Mouse (Mus musculus) bone marrow macrophage, adult 2 months (primary cell): Measurements from ENCODE around the gene Csf2rb. TPM values are rescaled to one million over a fixed set of nuclear protein-coding genes. Genes with fewer than 3 reads are reported as not detected.
"Not testable (repeated sequence)": the region's sequence is repeated elsewhere in the genome, so short reads cannot be mapped to it uniquely, and the experiment has no call there.

ENCODE experiments used
- H3K27ac ChIP-seq: 2 replicates; pipeline ENCODE4 v1.5.1; 2012; ENCODE audit warnings: low read depth, low read length; ENCODE audit not compliant: insufficient read depth
- H3K4me1 ChIP-seq: 2 replicates; pipeline ENCODE4 v1.6.1; 2012; ENCODE audit warnings: low read length; ENCODE audit not compliant: control insufficient read depth, insufficient read depth
- H3K4me3 ChIP-seq: 2 replicates; pipeline ENCODE4 v1.5.1; 2012; ENCODE audit warnings: mild to moderate bottlenecking, low read length, moderate library complexity; ENCODE audit not compliant: insufficient read depth
- CTCF ChIP-seq: IDR thresholded peaks from 2 replicates; pipeline ENCODE4 v1.5.1; 2012; ENCODE audit warnings: low read depth, mild to moderate bottlenecking, low read length, moderate library complexity
- POLR2A ChIP-seq: IDR thresholded peaks from 2 replicates; pipeline ENCODE4 v1.6.1; 2012; ENCODE audit warnings: mild to moderate bottlenecking, low read depth, low read length, borderline replicate concordance
- polyA plus RNA-seq: library from polyadenylated mRNA; stranded (reverse); fragments of >200 nt; gene quantifications from 2 replicates; pipeline ENCODE4 v1.2.4, GENCODE M21; 2012; ENCODE audit not compliant: missing spikeins, insufficient read depth, insufficient read length

Csf2rb gene
- polyA plus RNA-seq: 161 and 193 TPM in 2 replicates

DNA sequence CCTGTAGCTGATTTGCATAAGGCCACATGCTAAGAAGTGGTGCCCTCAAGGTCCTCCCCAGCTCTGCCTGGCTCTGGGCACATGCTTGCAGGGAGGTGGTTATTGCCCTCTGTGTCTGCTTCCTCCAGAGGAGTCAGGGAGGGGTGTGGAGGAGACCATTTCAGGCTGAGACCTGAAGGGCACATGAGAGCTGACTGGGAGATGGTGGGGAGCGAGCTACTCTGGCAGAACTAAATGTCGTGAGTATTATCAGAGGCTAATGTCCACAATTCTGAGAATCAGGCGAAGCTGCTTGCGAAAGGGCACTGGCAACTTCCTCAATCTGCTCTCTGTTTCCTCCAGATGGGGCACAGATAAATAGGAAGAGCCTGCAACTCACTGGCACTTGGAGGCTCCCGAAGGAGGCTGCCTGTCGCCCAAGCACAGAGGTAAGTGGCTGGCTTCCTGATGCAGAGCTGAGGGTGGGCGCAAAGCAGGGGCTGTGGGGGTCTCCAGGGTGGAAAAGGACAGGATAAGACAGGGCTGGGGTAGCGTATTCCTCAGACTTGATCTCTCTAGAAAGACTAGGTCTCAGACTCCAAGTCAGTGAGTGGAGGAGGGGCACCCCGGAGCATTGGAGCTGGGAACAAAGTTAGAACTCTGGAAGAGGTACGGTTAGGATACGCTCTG is at the start of gene Csf2rb:
Gene Csf2rb, plus strand, starts transcription at position 82 of the 669 bp plus-strand sequence.
- Histone ChIP-seq H3K4me1 (peaks cover 58% of the 10 kb centered on the region), H3K27ac (peak within 1 kb of the TSS; percentile 87), H3K4me3 (peak within 1 kb of the TSS; percentile 72)
- TF ChIP-seq CTCF: no peak
- peak; percentile 90 for TF ChIP-seq POLR2A

DNA sequence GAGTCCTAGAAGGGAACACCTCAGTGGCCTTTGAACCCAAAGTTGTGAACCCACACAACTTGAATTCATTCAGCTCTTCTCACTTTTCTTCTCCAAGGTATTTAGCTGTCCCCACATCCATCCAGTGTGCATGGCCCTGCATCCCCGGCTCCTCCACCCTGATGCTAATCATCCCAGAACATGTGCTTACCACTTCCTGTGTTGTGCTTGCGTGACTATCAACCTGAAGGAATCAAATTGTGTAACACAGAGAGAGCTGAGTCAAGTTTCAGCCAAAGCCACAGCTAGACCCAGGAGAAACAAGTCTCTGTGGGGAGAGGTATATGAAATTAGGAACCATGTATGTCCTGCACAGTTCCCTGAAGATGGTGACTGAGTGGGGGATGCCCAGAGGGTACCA is 47.2 kb upstream of the Csf2rb start:
- peaks cover 6% of the 10 kb centered on the region; the same call in 1 of the 2 replicates for H3K4me1 ChIP-seq

GRCm38 (mm10) chr15:78287941-78288340 is 37.6 kb upstream of the Csf2rb start:
- Histone ChIP-seq H3K27ac (no peak overlapping the region), H3K4me1 (no peaks in the 10 kb centered on the region), H3K4me3 (no peak overlapping the region)
- TF ChIP-seq CTCF: no peak
- TF ChIP-seq POLR2A: no peak

More for the DNA sequence above, 47.2 kb upstream of the Csf2rb start:
- TF ChIP-seq CTCF: no peak
- TF ChIP-seq POLR2A: no peak
- Histone ChIP-seq H3K4me3 (no peak overlapping the region), H3K27ac (no peak overlapping the region)

- H3K4me3 ChIP-seq, H3K27ac ChIP-seq, H3K4me1 ChIP-seq: not testable (repeated sequence)
Observed at GRCm38 (mm10) chr15:78289775-78290174, 35.8 kb upstream of the Csf2rb start.

- H3K4me3 ChIP-seq, H3K27ac ChIP-seq: not testable (repeated sequence)
- H3K4me1 ChIP-seq: peaks cover 14% of the 10 kb centered on the region
Observed at GRCm38 (mm10) chr15:78293228-78293627, 32.3 kb upstream of the Csf2rb start.

DNA sequence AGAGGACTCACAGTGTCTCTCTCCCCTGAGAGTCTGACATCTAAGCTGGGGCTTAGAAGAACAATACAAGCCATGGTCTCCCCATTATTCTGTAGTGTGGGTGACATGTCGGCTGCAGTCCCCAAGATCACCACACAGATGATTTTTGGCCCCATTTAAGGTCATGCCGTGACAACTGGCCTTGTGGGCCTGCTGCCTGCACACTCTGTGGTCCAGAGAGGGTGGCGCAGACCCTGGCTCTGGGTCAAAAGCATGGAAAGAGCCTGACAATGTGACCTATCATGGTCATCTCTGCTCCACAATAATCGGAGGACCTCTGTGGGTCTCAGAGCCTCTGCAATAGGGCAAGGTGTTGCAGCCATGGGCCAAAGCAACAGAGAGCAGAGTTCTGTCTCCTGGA is 31.8 kb upstream of the Csf2rb start:
- TF ChIP-seq POLR2A (no peak), CTCF (no peak)
- no peak overlapping the region for H3K4me3 ChIP-seq
- peaks cover 19% of the 10 kb centered on the region for H3K4me1 ChIP-seq
- H3K27ac ChIP-seq: no peak overlapping the region

GRCm38 (mm10) chr15:78298558-78298957 is 27.0 kb upstream of the Csf2rb start:
- peaks cover 50% of the 10 kb centered on the region for H3K4me1 ChIP-seq

GRCm38 (mm10) chr15:78299641-78300040 is 25.9 kb upstream of the Csf2rb start:
- peak overlapping the region; percentile 84 for H3K27ac ChIP-seq
- no peak overlapping the region for H3K4me3 ChIP-seq
- H3K4me1 ChIP-seq: peaks cover 55% of the 10 kb centered on the region
- TF ChIP-seq CTCF (no peak), POLR2A (no peak)

More at GRCm38 (mm10) chr15:78298558-78298957, 27.0 kb upstream of the Csf2rb start:
- no peak overlapping the region for H3K4me3 ChIP-seq
- TF ChIP-seq POLR2A: no peak
- no peak for TF ChIP-seq CTCF
- H3K27ac ChIP-seq: peak overlapping the region; percentile 75

- Histone ChIP-seq H3K27ac (peak overlapping the region; percentile 84), H3K4me1 (peaks cover 57% of the 10 kb centered on the region), H3K4me3 (no peak overlapping the region)
Observed at GRCm38 (mm10) chr15:78300773-78301172, 24.8 kb upstream of the Csf2rb start.

DNA sequence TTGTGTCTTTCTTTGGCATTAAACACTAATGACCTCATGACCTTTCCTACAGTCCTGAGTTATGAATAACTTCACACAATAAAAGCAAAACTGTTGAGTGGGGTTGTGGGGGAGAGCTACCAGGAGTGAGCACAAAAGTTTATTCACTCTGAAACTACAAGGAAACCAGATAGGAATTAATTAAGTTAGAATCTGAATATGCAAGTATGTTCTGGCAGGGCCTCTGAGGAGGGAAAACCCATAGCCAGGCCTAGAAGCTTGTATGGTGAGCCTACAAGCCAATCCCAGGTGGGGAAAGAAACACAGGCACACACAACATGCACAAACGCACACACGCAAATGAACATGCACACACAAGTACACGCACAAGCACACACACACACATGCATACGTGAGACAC is 22.8 kb upstream of the Csf2rb start:
- Histone ChIP-seq H3K4me3 (peak overlapping the region; percentile 16; the same call in 1 of the 2 replicates), H3K4me1 (peaks cover 67% of the 10 kb centered on the region), H3K27ac (no peak overlapping the region)
- no peak for TF ChIP-seq POLR2A
- TF ChIP-seq CTCF: no peak

More at GRCm38 (mm10) chr15:78300773-78301172, 24.8 kb upstream of the Csf2rb start:
- no peak for TF ChIP-seq CTCF
- TF ChIP-seq POLR2A: no peak
